Mouse (Mus musculus) limb, embryonic 12.5 days (tissue): ENCODE measurements at regions not wholly inside any gene's neighbourhood (a gene's known extent, or its start where the extent isn't known, plus 50 kb on each side); places are given as distances from the start of the nearest gene placed in this dataset.
A peak's percentile ranks its signal among the peaks of the same experiment; 100 is the strongest.

Experiments
- ATAC-seq: fragments of 200-750 bp; cut with Nextera tagmentation; 2 replicates; pipeline ENCODE4 v1.8.0; 2017; ENCODE audit warnings: low read depth, moderate TSS enrichment; ENCODE audit not compliant: insufficient number of reproducible peaks, insufficient read depth, low FRiP score, low TSS enrichment
- H3K27ac ChIP-seq: fragments of 300-500 bp; sonication (generic); 2 replicates; pipeline ENCODE4 v1.5.1; 2016; ENCODE audit warnings: mild to moderate bottlenecking, moderate library complexity
- H3K27me3 ChIP-seq: fragments of 300-500 bp; sonication (generic); 2 replicates; pipeline ENCODE4 v1.6.1; 2016; ENCODE audit warnings: mild to moderate bottlenecking, moderate library complexity
- H3K36me3 ChIP-seq: fragments of 300-500 bp; sonication (generic); 2 replicates; pipeline ENCODE4 v1.6.1; 2016; ENCODE audit warnings: mild to moderate bottlenecking, moderate library complexity
- H3K4me1 ChIP-seq: fragments of 300-500 bp; sonication (generic); replicated peaks from 2 replicates; pipeline ENCODE4 v1.6.1; 2016
- H3K4me2 ChIP-seq: fragments of 300-500 bp; sonication (generic); 2 replicates; pipeline ENCODE4 v1.6.1; 2016; ENCODE audit warnings: mild to moderate bottlenecking, moderate library complexity
- H3K4me3 ChIP-seq: fragments of 300-500 bp; sonication (generic); replicated peaks from 2 replicates; pipeline ENCODE4 v1.5.1; 2016; ENCODE audit warnings: mild to moderate bottlenecking
- H3K9ac ChIP-seq: fragments of 300-500 bp; sonication (generic); replicated peaks from 2 replicates; pipeline ENCODE4 v1.6.1; 2016; ENCODE audit warnings: mild to moderate bottlenecking, moderate library complexity
- H3K9me3 ChIP-seq: fragments of 300-500 bp; sonication (generic); 2 replicates; pipeline ENCODE4 v1.6.1; 2016; ENCODE audit warnings: mild to moderate bottlenecking, moderate library complexity
- WGBS: fragments of 180-500 bp; shearing (Covaris S2); methylation state at CpG from one replicate; pipeline ENCODE4 v1.1.7; 2016; 5-methylcytosine and 5-hydroxymethylcytosine counted together

- no peak overlapping the region for H3K27ac ChIP-seq
- no peaks in the 10 kb centered on the region for H3K27me3 ChIP-seq
- no peak overlapping the region for H3K4me2 ChIP-seq
- H3K9ac ChIP-seq = no peak overlapping the region
- ATAC-seq = no peak
- H3K36me3 ChIP-seq = no peaks in the 10 kb centered on the region
- H3K4me1 ChIP-seq = no peaks in the 10 kb centered on the region
- H3K4me3 ChIP-seq = no peak overlapping the region
- H3K9me3 ChIP-seq = no peaks in the 10 kb centered on the region
Measured at GRCm38 (mm10) chr17:61520087-61520486, 1361.0 kb downstream of the Efna5 start.

GRCm38 (mm10) chr17:61515059-61515458 is 1366.1 kb downstream of the Efna5 start:
- H3K27me3 ChIP-seq = no peaks in the 10 kb centered on the region
- H3K9me3 ChIP-seq = no peaks in the 10 kb centered on the region
- H3K4me2 ChIP-seq = no peak overlapping the region
- 94% methylated on average over 1 of the region's 1 CpGs for WGBS
- H3K4me3 ChIP-seq = no peak overlapping the region
- no peaks in the 10 kb centered on the region for H3K36me3 ChIP-seq
- no peak overlapping the region for H3K27ac ChIP-seq
- no peaks in the 10 kb centered on the region for H3K4me1 ChIP-seq
- no peak overlapping the region for H3K9ac ChIP-seq
- ATAC-seq = no peak

GRCm38 (mm10) chr17:61513433-61513832 is 1367.7 kb downstream of the Efna5 start:
- H3K9me3 ChIP-seq = no peaks in the 10 kb centered on the region
- 36% methylated on average over 4 of the region's 4 CpGs for WGBS
- ATAC-seq = no peak

GRCm38 (mm10) chr17:61495261-61495660 is 1385.9 kb downstream of the Efna5 start:
- H3K27ac ChIP-seq = no peak overlapping the region
- H3K4me3 ChIP-seq = no peak overlapping the region
- no peak for ATAC-seq
- no peaks in the 10 kb centered on the region for H3K36me3 ChIP-seq
- 75% methylated on average over 3 of the region's 3 CpGs for WGBS
- H3K4me2 ChIP-seq = no peak overlapping the region
- H3K9ac ChIP-seq = no peak overlapping the region
- H3K27me3 ChIP-seq = no peaks in the 10 kb centered on the region
- H3K4me1 ChIP-seq = no peaks in the 10 kb centered on the region
- no peaks in the 10 kb centered on the region for H3K9me3 ChIP-seq

More at GRCm38 (mm10) chr17:61513433-61513832, 1367.7 kb downstream of the Efna5 start:
- Histone ChIP-seq H3K36me3 (no peaks in the 10 kb centered on the region), H3K4me3 (no peak overlapping the region), H3K9ac (no peak overlapping the region), H3K4me1 (no peaks in the 10 kb centered on the region), H3K4me2 (no peak overlapping the region), H3K27ac (no peak overlapping the region), H3K27me3 (no peaks in the 10 kb centered on the region)

GRCm38 (mm10) chr17:61477457-61477856 is 1403.7 kb downstream of the Efna5 start:
- no peak overlapping the region for H3K4me3 ChIP-seq
- ATAC-seq = no peak
- 91% methylated on average over 5 of the region's 5 CpGs for WGBS
- no peak overlapping the region for H3K27ac ChIP-seq
- H3K9ac ChIP-seq = no peak overlapping the region
- H3K9me3 ChIP-seq = peaks cover 35% of the 10 kb centered on the region
- H3K4me1 ChIP-seq = no peaks in the 10 kb centered on the region
- H3K36me3 ChIP-seq = no peaks in the 10 kb centered on the region
- H3K4me2 ChIP-seq = no peak overlapping the region
- no peaks in the 10 kb centered on the region for H3K27me3 ChIP-seq

GRCm38 (mm10) chr17:61474405-61474804 is 1406.7 kb downstream of the Efna5 start:
- WGBS = 91% methylated on average over 11 of the region's 11 CpGs
- Histone ChIP-seq H3K4me1 (no peaks in the 10 kb centered on the region), H3K4me2 (no peak overlapping the region), H3K27ac (no peak overlapping the region), H3K27me3 (no peaks in the 10 kb centered on the region), H3K9me3 (peaks cover 7% of the 10 kb centered on the region; the same call in 1 of the 2 replicates), H3K4me3 (no peak overlapping the region), H3K36me3 (no peaks in the 10 kb centered on the region), H3K9ac (no peak overlapping the region)
- no peak for ATAC-seq

- Histone ChIP-seq H3K9ac (no peak overlapping the region), H3K4me1 (no peaks in the 10 kb centered on the region), H3K4me3 (no peak overlapping the region), H3K9me3 (no peaks in the 10 kb centered on the region), H3K27me3 (no peaks in the 10 kb centered on the region), H3K4me2 (no peak overlapping the region), H3K36me3 (no peaks in the 10 kb centered on the region), H3K27ac (no peak overlapping the region)
- no peak for ATAC-seq
- WGBS = 26% methylated on average over 2 of the region's 2 CpGs
Measured at GRCm38 (mm10) chr17:61452943-61453342, 1428.2 kb downstream of the Efna5 start.

GRCm38 (mm10) chr17:61426846-61427245 is 1454.3 kb downstream of the Efna5 start:
- no peak for ATAC-seq
- 55% methylated on average over 8 of the region's 8 CpGs for WGBS

More at GRCm38 (mm10) chr17:61426846-61427245, 1454.3 kb downstream of the Efna5 start:
- Histone ChIP-seq H3K9me3 (no peaks in the 10 kb centered on the region), H3K9ac (no peak overlapping the region), H3K36me3 (no peaks in the 10 kb centered on the region), H3K27ac (no peak overlapping the region), H3K27me3 (no peaks in the 10 kb centered on the region), H3K4me3 (no peak overlapping the region), H3K4me1 (peaks cover 4% of the 10 kb centered on the region; the same call in 1 of the 2 replicates), H3K4me2 (peak overlapping the region; percentile 26; the same call in 1 of the 2 replicates)
